Mouse (Mus musculus) olfactory bulb, adult 2 months (tissue): ENCODE results near the gene Ak5.

Source experiments
- CTCF ChIP-seq: fragments of 200-500 bp; IDR thresholded peaks from 2 replicates; pipeline ENCODE4 v1.5.1; 2012; ENCODE audit warnings: low read depth, mild to moderate bottlenecking, low read length, moderate library complexity; ENCODE audit not compliant: insufficient read depth
- POLR2A ChIP-seq: fragments of 200-500 bp; IDR thresholded peaks from 2 replicates; pipeline ENCODE4 v1.6.1; 2012; ENCODE audit warnings: mild to moderate bottlenecking, low read depth, low read length, moderate library complexity; ENCODE audit not compliant: insufficient read depth

DNA sequence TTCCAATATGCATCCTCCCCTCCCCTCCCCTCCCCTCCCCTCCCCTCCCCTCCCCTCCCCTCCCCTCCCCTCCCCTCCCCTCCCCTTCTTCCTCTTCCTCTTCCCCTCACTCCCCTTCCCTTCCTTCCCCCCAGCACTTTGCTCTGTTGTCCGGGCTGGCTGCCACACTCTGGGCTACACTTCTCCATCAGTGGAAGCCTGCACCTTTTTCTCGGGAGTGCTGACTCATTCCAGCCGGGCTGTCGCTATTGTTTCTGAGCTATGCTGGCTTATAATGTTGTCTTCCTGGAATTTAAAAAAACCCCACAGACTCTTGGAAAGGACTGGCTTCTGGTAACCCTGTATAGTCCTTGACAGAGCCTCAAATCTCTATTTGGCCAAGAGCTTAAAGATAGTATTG, 111.7 kb downstream of the Ak5 start:
- TF ChIP-seq POLR2A = no peak
- TF ChIP-seq CTCF = no peak
